ENCODE assay signal across 9 mouse cellular contexts in the genomic region with DNA sequence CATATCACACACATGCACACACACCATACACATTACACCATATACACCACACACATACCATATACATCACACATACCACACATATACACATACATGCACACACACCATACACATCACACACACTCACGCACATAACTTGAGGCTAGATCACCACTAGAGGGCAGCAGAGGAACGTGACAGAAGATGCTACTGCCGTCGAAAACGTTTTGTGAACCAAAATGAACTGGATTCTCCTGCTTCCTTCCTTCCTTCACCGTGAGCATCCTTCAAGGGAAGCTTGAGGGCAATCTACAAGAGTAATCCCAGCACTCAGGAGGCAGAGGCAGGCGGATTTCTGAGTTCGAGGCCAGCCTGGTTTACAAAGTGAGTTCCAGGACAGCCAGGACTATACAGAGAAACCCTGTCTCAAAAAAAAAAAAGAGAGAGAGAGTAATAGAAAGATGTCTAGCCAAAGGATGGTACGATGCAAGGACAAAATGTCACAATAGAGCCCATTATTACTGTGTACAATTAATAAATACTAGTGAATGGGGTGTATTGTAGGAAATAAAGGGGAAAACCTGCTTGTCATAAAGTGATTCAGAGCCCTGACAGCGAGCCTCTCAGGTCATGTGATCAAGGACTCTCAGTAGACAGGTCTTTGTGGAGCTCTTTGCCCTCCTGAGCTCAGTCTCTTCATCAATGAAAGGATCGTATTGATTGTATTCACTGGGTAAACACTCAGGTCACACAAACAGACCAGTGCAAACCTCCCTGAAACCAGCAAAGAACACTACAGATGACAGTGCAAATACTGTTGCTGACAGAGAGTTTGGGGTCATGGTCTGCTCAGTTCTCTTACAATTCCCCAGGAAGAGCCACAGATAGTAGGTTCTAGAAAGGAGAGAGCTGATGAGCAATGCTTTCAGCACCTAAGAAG.
DNase-seq lines count a peak whose midpoint lies in the region; ATAC-seq and TF ChIP-seq lines count a peak whose summit lies in the region.
"Had no signal": no experiment of that assay in that cellular context is flagged by ENCODE, and none has a peak within 500 bp of the region (broad histone marks: within the 10 kb centered on the region; RNA-seq: fewer than 3 reads in every experiment).

No protein-coding gene starts in this region.

- peak; percentile 95 for TF ChIP-seq RAD21 in CH12.LX (IDR thresholded peaks at IDR 0.05; ENCODE audit: low read depth, low read length)

- H3K36me3 ChIP-seq in CH12.LX (replicated peaks in 1 of 2; ENCODE audit: control insufficient read depth in 1 of 2, insufficient read depth in 1 of 2, low read length in 1 of 2), result no peaks in the 10 kb centered on the region
- H3K36me3 ChIP-seq in liver, embryonic 15.5 days (replicated peaks), result no peaks in the 10 kb centered on the region
- no peaks in the 10 kb centered on the region for H3K36me3 ChIP-seq in neural tube, embryonic 12.5 days
- H3K36me3 ChIP-seq in testis, adult 2 months (ENCODE audit: control insufficient read depth, insufficient read depth, low read length), result no peaks in the 10 kb centered on the region
- H3K36me3 ChIP-seq: heart, embryonic 13.5 days had no signal

- 13% methylated on average over 11 of the region's 11 CpGs for WGBS in liver, embryonic 15.5 days (ENCODE audit: insufficient replicate concordance)
- WGBS in neural tube, embryonic 12.5 days, result 29% methylated on average over 11 of the region's 11 CpGs

- dilution Hi-C loops in CH12.LX (cut with MboI; ENCODE audit: extremely low pct_ligation_motif_present, extremely low pct_unique_long_range_greater_than_20kb, low sequenced_read_pairs), result no loop called here

- no peaks in the 10 kb centered on the region for H3K79me2 ChIP-seq in CH12.LX (replicated peaks; ENCODE audit: control insufficient read depth, extremely low read depth, insufficient read depth, poor library complexity, severe bottlenecking)

- no peak for TF ChIP-seq EP300 in CH12.LX (IDR thresholded peaks at IDR 0.05; ENCODE audit: low read length)

- intact Hi-C loops in heart, postnatal 10 days (cut with DNase I), result loop anchor here (1.0 to 10.0 kb wide), 3 partner anchors 171 to 353 kb away; no protein-coding TSS in a partner anchor

- TF ChIP-seq POLR2A in CH12.LX (IDR thresholded peaks at IDR 0.05; ENCODE audit: low read depth, low read length), result no peak
- no peak for TF ChIP-seq POLR2A in brain, embryonic 14.5 days (IDR thresholded peaks at IDR 0.05; ENCODE audit: borderline replicate concordance, extremely low read depth, insufficient read depth, insufficient read length, poor library complexity, severe bottlenecking)
- TF ChIP-seq POLR2A in testis, adult 2 months (IDR thresholded peaks at IDR 0.05; ENCODE audit: control insufficient read depth, low read depth, low read length), result no peak

- H3K4me1 ChIP-seq in CH12.LX (ENCODE audit: control insufficient read depth in 1 of 2, insufficient read depth in 2 of 2), result peaks cover 6 to 20% of the 10 kb centered on the region in 2 experiments
- peaks cover 17% of the 10 kb centered on the region for H3K4me1 ChIP-seq in liver, embryonic 15.5 days (replicated peaks)
- no peaks in the 10 kb centered on the region for H3K4me1 ChIP-seq in neural tube, embryonic 12.5 days
- no peaks in the 10 kb centered on the region for H3K4me1 ChIP-seq in testis, adult 2 months (ENCODE audit: control insufficient read depth, insufficient read depth, low read length)

- peak overlapping the region; percentile 16 for H3K4me2 ChIP-seq in CH12.LX (ENCODE audit: insufficient read depth, low read depth, poor library complexity, severe bottlenecking)
- no peak overlapping the region for H3K4me2 ChIP-seq in liver, embryonic 15.5 days
- no peak overlapping the region for H3K4me2 ChIP-seq in neural tube, embryonic 12.5 days (replicated peaks)
- H3K4me2 ChIP-seq: heart, embryonic 13.5 days had no signal

- H3K27ac ChIP-seq in CH12.LX (ENCODE audit: insufficient read depth, low read depth), result no peak overlapping the region
- H3K27ac ChIP-seq in liver, embryonic 15.5 days (replicated peaks), result no peak overlapping the region
- no peak overlapping the region for H3K27ac ChIP-seq in neural tube, embryonic 12.5 days
- no peak overlapping the region for H3K27ac ChIP-seq in testis, adult 2 months (ENCODE audit: control insufficient read depth, insufficient read depth, low read depth, low read length)
- H3K27ac ChIP-seq: heart, embryonic 13.5 days had no signal

- TF ChIP-seq CTCF in CH12.LX (conservative IDR thresholded peaks at IDR 0.05 in 1 of 2, IDR thresholded peaks at IDR 0.05 in 1 of 2; ENCODE audit: low read depth in 2 of 2, low read length in 2 of 2), result peak; percentile 78 to 95
- TF ChIP-seq CTCF in brain, embryonic 14.5 days (IDR thresholded peaks at IDR 0.05; ENCODE audit: borderline replicate concordance, extremely low read depth, insufficient read depth, insufficient read length), result peak; percentile 86
- TF ChIP-seq CTCF in testis, adult 2 months (IDR thresholded peaks at IDR 0.05; ENCODE audit: control insufficient read depth, insufficient read depth, insufficient replicate concordance, low read depth, low read length), result peak; percentile 39; the same call in 1 of the 2 replicates

- H3K9ac ChIP-seq in CH12.LX (ENCODE audit: insufficient read depth, low read depth), result peak overlapping the region; percentile 31; the same call in 1 of the 2 replicates
- H3K9ac ChIP-seq in liver, embryonic 15.5 days, result no peak overlapping the region
- no peak overlapping the region for H3K9ac ChIP-seq in neural tube, embryonic 12.5 days
- H3K9ac ChIP-seq: heart, embryonic 13.5 days had no signal

- ATAC-seq in erythroid progenitor cell, adult 5-6 weeks (replicated peaks; ENCODE audit: low FRiP score, poor library complexity, severe bottlenecking), result peak; percentile 67
- peak; percentile 68 for ATAC-seq in liver, embryonic 15.5 days (ENCODE audit: insufficient read depth)
- ATAC-seq in neural tube, embryonic 12.5 days (ENCODE audit: low FRiP score, low read depth), result peak; percentile 91

- peak; percentile 90 for DNase-seq in CH12.LX (ENCODE audit: extremely low read depth)
- DNase-seq in brain, embryonic 14.5 days (ENCODE audit: low read depth), result peak; percentile 92
- DNase-seq in heart, postnatal 10 days, result peak; percentile 74 to 83
- DNase-seq in kidney, postnatal 36 days, result peak; percentile 74 to 83

- no peaks in the 10 kb centered on the region for H3K27me3 ChIP-seq in CH12.LX (replicated peaks)
- no peaks in the 10 kb centered on the region; the same call in 1 of the 2 replicates for H3K27me3 ChIP-seq in liver, embryonic 15.5 days
- no peaks in the 10 kb centered on the region for H3K27me3 ChIP-seq in neural tube, embryonic 12.5 days (replicated peaks)
- no peaks in the 10 kb centered on the region for H3K27me3 ChIP-seq in testis, adult 2 months (ENCODE audit: control insufficient read depth, insufficient read depth, low read length)

- in situ Hi-C loops in CH12.LX (cut with MboI; ENCODE audit: low pct_ligation_motif_present, low pct_unique_long_range_greater_than_20kb, low sequenced_read_pairs), result loop anchor here (5.0 to 25.0 kb wide), 2 partner anchors 171 to 381 kb away; partner anchors contain the start of gene Il15ra

- H3K4me3 ChIP-seq in CH12.LX (replicated peaks in 1 of 3; ENCODE audit: low read depth in 2 of 3, low read length in 2 of 3, poor library complexity in 1 of 3), result peak overlapping the region; percentile 17 to 33 (median 23)
- no peak overlapping the region for H3K4me3 ChIP-seq in liver, embryonic 15.5 days (replicated peaks)
- H3K4me3 ChIP-seq in neural tube, embryonic 12.5 days, result no peak overlapping the region
- H3K4me3 ChIP-seq in testis, adult 2 months (ENCODE audit: control insufficient read depth, low read depth, low read length), result peak overlapping the region; percentile 46
- H3K4me3 ChIP-seq: heart, embryonic 13.5 days had no signal

- H3K9me3 ChIP-seq in CH12.LX (replicated peaks; ENCODE audit: low read length), result no peaks in the 10 kb centered on the region
- H3K9me3 ChIP-seq in liver, embryonic 15.5 days (replicated peaks), result no peaks in the 10 kb centered on the region
- no peaks in the 10 kb centered on the region for H3K9me3 ChIP-seq in neural tube, embryonic 12.5 days
- H3K9me3 ChIP-seq: heart, embryonic 13.5 days had no signal

TF ChIP-seq in CH12.LX, 34 proteins besides CTCF, POLR2A, EP300 and RAD21:
- TF ChIP-seq USF1 (IDR thresholded peaks at IDR 0.05; ENCODE audit: low read depth, low read length), result peak; percentile 49
- peak; percentile 97 for TF ChIP-seq SMC3 (IDR thresholded peaks at IDR 0.05; ENCODE audit: low read depth, low read length)
- peak; percentile 92 for TF ChIP-seq ZC3H11A (IDR thresholded peaks at IDR 0.05; ENCODE audit: low read depth, low read length)
- peak; percentile 64 for TF ChIP-seq ZNF384 (IDR thresholded peaks at IDR 0.05; ENCODE audit: low read depth, low read length)
- TF ChIP-seq MAZ (IDR thresholded peaks at IDR 0.05; ENCODE audit: low read depth, low read length), result no peak
- no peak for TF ChIP-seq UBTF (IDR thresholded peaks at IDR 0.05; ENCODE audit: low read depth, low read length)
- 0 out of 2 replicates have a peak, but pooled peaks have one; percentile 18 for TF ChIP-seq ELF1 (IDR thresholded peaks at IDR 0.05; ENCODE audit: low read depth, low read length)
- TF ChIP-seq ZKSCAN1 (IDR thresholded peaks at IDR 0.05; ENCODE audit: borderline replicate concordance, low read depth, low read length), result no peak
- TF ChIP-seq USF2 (conservative IDR thresholded peaks at IDR 0.05; ENCODE audit: low read depth, low read length), result peak; percentile 47
- TF ChIP-seq TCF12 (IDR thresholded peaks at IDR 0.05; ENCODE audit: low read depth, low read length), result 0 out of 2 replicates have a peak, but pooled peaks have one; percentile 6

Comparison
In these comparisons a context has a peak if more than half of its experiments do, and no peak if none do; other contexts are left out.
1. H3K4me3 ChIP-seq: peak in CH12.LX (3 of 3) and testis, adult 2 months (single experiment); none in liver, embryonic 15.5 days (single experiment) and neural tube, embryonic 12.5 days (single experiment).
2. Peak in every context shown above with its lines, with median percentiles within 50 percentile points of each other: DNase-seq, CTCF ChIP-seq and ATAC-seq.